Mouse (Mus musculus) megakaryocyte-erythroid progenitor cell, adult 5-6 weeks (primary cell): Measurements from ENCODE around the gene Pbx1. TPM values are rescaled to one million over a fixed set of nuclear protein-coding genes. Genes with fewer than 3 reads are reported as not detected.

Source experiments
- ATAC-seq: replicated peaks from 2 replicates; pipeline ENCODE4 v1.8.0; 2016; ENCODE audit warnings: mild to moderate bottlenecking, inconsistent platforms; ENCODE audit not compliant: severe bottlenecking, poor library complexity, low FRiP score, low TSS enrichment
- total RNA-seq, 2 experiments: library from RNA; stranded (forward) in 1 of 2; stranded (reverse) in 1 of 2; fragments of 200-1000, 215-1000 nt in 1 of 2; fragments of >200 nt in 1 of 2; fragmentation: Nextera tagmentation in 1 of 2; gene quantifications; 2 replicates each; pipeline ENCODE4 v1.2.3; 2014 to 2017

The Pbx1 gene
- total RNA-seq, 2 experiments from 2014 or later = 6.9 to 11.0 TPM

GRCm38 (mm10) chr1:168288891-168289545 is 143.1 kb downstream of the Pbx1 start:
- no peak for ATAC-seq

DNA sequence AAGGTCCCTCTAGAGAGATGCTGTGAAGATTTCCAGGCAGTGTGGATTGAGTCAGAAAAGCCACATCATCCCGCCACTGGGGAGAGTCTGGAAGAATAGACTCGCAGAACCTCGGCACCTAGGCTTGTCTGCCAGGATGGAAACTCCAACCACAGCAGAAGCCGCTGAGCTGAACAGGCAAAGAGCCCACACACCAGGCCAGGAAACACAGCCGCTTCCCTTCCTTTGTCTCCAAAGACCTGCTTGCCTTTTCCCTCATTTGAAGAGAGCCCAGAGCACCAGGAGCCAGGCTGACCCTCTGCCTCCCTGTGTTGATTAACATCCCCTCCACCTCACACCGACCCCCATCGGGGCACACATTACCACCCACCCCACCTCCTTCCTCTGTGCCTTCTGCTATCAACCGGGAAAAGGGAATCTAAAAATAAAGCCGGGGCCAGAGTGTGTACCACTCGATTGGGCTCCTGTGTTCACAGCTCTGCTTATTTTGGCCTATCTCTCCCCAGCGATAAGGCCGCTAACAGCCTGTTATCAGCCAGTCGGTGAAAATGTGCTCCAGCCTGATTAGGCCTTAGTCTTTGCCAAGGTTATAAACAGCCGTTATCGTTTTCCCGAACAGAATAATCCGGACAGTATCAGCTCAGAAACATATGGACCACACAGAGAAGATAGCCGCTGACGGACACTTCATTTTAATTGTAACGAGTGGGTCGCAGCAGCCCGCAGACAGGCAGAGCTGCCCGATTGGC is 144.1 kb downstream of the Pbx1 start:
- ATAC-seq = peak; percentile 64

DNA sequence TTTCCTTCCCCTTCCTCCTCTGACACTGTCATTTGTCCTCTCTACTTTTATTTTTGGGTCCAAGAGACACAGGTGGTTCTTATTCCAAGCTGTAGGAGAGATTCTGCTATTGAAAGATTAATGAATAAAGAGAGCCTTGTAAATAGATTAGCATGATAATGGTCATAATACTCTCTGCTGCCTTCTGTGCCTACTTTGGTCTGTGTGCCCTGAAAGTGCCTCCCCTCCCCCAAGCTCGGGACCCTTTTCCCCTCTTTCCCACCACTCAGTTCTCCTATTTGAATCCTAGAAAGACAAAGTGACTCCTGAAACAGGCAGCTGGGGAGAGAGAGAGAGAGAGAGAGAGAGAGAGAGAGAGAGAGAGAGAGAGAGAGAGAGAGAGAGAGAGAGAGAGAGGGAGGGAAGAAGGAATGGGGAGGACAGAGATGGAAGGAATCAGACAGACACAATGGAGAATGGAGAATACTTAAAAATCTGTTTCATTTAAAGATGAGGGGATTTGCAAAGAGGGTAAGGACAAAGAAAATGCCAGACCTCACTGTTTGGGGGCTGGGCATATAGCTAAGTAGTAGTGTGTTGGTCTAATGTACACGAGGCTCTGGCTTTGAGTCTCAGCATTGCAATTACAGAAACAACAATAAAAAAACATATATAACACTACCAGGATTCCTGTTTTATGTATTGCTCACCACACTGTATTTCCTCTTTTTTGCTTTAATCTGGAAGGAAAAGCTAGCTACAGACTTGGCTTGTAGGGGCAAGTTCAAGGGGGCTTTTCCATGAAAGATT is 145.0 kb downstream of the Pbx1 start:
- no peak for ATAC-seq

DNA sequence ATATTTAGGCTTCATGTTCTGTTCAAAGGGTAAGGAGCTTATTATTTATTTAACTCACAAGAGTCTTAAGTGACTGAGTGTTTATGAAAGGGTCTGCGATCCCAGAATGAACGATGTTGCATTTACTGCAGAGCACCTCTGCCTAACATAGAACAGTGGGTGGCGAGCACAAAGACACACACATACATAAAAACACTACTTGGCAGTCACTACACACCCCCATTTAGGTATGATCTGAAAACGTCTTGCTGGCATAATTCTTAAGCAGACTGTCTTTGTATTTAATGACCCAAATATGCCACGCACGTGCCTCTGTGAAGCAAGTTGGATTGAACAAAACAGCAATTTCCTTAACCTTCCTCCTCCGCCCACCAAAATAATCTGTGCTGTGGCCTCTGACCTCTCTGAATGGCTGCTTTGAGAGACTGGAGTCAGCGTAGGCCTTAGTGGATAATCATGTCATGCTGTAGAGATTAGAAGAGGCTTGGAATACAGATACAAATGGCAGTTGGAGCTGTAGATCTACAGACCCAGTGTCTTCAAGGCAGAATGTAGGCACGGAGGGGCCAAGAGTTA is 147.4 kb downstream of the Pbx1 start:
- no peak for ATAC-seq

GRCm38 (mm10) chr1:168283841-168284565 is 148.1 kb downstream of the Pbx1 start:
- ATAC-seq = no peak

- ATAC-seq = no peak
Observed at GRCm38 (mm10) chr1:168283421-168283820, 148.6 kb downstream of the Pbx1 start.

- ATAC-seq = no peak
Observed at GRCm38 (mm10) chr1:168275678-168276077, 156.4 kb downstream of the Pbx1 start.

- no peak for ATAC-seq
Observed at GRCm38 (mm10) chr1:168274296-168274695, 157.8 kb downstream of the Pbx1 start.

DNA sequence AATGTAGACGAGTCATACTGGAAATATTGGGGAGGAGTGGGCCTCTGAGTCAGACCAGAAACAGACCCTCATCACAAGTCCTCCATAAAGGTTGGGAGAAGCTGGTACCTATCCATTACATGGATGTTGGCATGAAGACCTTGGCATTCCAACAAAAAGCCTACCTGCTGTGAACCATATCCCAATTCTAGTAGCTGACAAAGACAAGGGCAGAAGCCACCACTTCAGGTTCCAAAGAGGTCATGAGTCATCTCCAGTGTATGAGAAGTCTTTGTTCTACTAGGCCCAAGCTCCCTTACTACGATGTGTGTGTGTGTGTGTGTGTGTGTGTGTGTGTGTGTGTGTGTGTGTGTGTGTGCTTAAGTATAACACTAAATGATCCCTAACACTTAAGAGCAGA is 160.0 kb downstream of the Pbx1 start:
- no peak for ATAC-seq

- ATAC-seq = no peak
Observed at GRCm38 (mm10) chr1:168271207-168271606, 160.9 kb downstream of the Pbx1 start.

- no peak for ATAC-seq
Observed at GRCm38 (mm10) chr1:168268751-168269623, 163.1 kb downstream of the Pbx1 start.

DNA sequence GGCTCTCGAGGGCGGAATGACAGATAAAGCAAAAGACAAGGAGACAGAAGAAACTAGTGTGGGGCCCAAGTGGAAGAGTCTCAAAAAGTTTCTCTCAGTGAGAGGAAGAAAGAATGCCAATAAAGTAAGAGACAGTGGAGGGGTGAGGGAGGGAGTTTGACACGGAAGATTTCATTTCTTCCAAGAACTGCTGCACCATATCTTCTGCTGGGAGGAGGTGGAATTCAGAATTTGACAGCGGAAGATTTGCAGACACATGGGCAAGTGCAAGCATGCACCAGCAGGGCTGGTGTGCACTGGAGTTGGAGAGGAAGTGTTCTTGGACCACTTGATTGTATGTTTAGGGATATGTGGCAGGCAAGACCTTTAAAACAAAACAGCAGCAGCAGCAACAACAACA is 163.8 kb downstream of the Pbx1 start:
- ATAC-seq = no peak

- ATAC-seq = no peak
Observed at GRCm38 (mm10) chr1:168265594-168266390, 166.3 kb downstream of the Pbx1 start.

DNA sequence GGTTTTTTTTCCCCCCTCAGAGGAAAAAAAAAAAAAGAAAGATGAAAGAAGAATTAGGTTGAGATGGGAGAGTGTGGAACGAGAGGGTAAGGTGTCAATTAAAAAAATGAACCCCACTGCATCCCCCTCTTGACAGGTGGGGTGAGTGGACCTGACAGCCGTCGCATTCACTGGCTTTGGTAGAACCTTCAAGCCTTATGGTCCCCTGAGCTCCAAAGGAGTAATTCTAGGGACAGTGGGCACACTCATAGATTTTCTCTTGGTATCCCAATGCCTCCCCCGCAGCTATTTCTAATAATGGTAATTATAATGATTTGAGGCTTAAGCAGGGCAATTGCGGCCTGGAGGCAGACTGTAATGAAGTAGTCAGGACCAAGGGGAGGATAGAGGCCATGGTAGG is 167.0 kb downstream of the Pbx1 start:
- no peak for ATAC-seq

DNA sequence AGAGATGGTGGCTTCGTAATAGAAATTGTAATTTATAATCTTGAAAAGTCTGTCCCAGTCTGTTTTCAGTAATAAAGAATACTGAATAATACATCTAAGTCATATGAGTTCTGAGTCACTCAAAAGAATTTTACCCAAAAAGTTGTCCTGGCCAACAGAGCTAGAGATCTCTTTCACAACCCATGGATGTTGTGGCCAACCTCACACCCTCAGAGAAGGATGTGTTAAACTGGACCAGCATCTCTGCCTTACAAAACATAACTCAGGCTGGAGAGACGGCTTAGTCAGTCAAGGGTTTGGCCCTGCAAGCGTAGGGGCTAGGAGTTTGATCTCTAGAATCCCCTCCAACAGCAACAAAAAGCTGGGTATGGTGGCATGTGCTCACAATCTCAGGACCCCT is 171.7 kb downstream of the Pbx1 start:
- no peak for ATAC-seq

DNA sequence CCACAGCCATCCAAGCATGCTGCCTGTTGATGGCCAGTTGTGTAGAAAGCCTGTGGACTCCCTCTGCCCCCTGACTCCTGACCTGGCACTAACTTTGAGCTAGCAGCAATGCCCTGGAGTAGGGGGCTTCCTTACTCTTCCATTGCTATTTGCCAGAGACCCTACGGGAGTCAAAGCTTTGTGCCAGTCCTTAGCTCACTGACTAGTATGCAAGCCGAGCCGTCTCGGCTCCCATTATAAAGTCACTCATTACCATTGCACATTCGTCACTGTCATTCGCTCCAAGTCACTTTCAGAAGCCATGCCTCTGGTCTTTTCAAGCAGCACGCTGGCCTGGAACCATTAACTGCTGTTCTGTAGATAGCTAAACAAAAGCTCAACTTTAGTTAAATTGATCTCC is 173.2 kb downstream of the Pbx1 start:
- no peak for ATAC-seq

GRCm38 (mm10) chr1:168255347-168255908 is 176.6 kb downstream of the Pbx1 start:
- no peak for ATAC-seq
